Mouse (Mus musculus): ENCODE data around the gene Kat2a. TPM values are rescaled to one million over a fixed set of nuclear protein-coding genes. Genes with fewer than 3 reads are reported as not detected.

The Kat2a gene
- polyA plus RNA-seq, 1 experiment, result 56.4 TPM

DNA sequence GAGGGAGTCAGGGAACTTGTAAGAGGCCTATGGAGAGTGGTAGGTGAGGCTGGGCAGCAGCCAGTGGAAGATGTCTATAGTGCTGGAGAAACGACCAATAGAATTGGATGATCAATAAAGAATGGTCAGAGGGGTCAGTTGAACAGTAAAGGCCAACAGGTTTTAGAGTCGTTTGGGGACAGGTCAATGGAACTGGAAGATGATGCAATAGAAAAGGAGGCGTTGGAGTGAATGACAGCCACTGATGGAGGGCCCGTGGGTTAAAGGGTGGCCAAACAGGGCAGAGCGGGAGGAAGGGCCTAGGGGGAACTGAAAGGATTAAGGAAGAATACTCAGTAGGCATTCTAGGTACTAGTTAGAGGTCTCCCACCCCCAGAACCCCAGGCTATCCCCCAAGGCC lies 34.8 kb upstream of the Kat2a start:
- Histone ChIP-seq H3K4me3 (ENCODE audit: control insufficient read depth, insufficient read depth, low read length) (no peak overlapping the region), H3K36me3 (ENCODE audit: control insufficient read depth, insufficient read depth, low read length) (no peaks in the 10 kb centered on the region), H3K27ac (ENCODE audit: control insufficient read depth, insufficient read depth, low read length) (no peak overlapping the region), H3K27me3 (ENCODE audit: control insufficient read depth, insufficient read depth, low read length) (no peaks in the 10 kb centered on the region), H3K4me1 (replicated peaks; ENCODE audit: control insufficient read depth, insufficient read depth, low read length) (no peaks in the 10 kb centered on the region; the same call in 1 of the 2 replicates)
- no peak for TF ChIP-seq CTCF (IDR thresholded peaks at IDR 0.05; ENCODE audit: borderline replicate concordance, control insufficient read depth, extremely low read depth, insufficient read depth, low read length, poor library complexity)
- no peak for TF ChIP-seq POLR2A (IDR thresholded peaks at IDR 0.05; ENCODE audit: control insufficient read depth, extremely low read depth, insufficient read depth, low read length, poor library complexity)
- no peak for DNase-seq
- 83% methylated on average over 5 of the region's 5 CpGs for WGBS

GRCm38 (mm10) chr11:100746546-100746945 lies 34.3 kb upstream of the Kat2a start:
- no peak overlapping the region for H3K27ac ChIP-seq (ENCODE audit: control insufficient read depth, insufficient read depth, low read length)
- no peak overlapping the region for H3K4me3 ChIP-seq (ENCODE audit: control insufficient read depth, insufficient read depth, low read length)
- H3K4me1 ChIP-seq (replicated peaks; ENCODE audit: control insufficient read depth, insufficient read depth, low read length), result no peaks in the 10 kb centered on the region; the same call in 1 of the 2 replicates
- no peaks in the 10 kb centered on the region for H3K36me3 ChIP-seq (ENCODE audit: control insufficient read depth, insufficient read depth, low read length)
- WGBS, result 94% methylated on average over 10 of the region's 10 CpGs
- no peak for DNase-seq
- no peaks in the 10 kb centered on the region for H3K27me3 ChIP-seq (ENCODE audit: control insufficient read depth, insufficient read depth, low read length)
- no peak for TF ChIP-seq POLR2A (IDR thresholded peaks at IDR 0.05; ENCODE audit: control insufficient read depth, extremely low read depth, insufficient read depth, low read length, poor library complexity)
- no peak for TF ChIP-seq CTCF (IDR thresholded peaks at IDR 0.05; ENCODE audit: borderline replicate concordance, control insufficient read depth, extremely low read depth, insufficient read depth, low read length, poor library complexity)

DNA sequence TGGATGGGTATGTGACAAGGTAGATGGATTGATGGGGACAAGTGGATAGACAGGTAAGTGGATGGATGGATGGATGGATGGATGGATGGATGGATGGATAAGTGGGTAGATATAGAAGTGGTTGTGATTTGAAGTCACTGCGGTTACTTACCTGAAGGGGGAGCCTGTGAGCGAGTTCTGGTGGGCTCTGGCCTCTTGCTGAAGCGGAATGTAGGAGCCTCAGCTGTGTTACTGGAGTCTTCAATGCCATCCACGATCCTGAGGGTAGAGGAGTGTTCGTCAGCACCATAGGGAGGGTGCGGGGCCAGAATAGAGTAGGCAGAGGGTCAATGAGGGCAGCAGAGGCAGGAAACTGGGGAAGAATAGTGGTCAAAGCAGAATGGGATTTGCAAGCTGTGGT lies 32.8 kb upstream of the Kat2a start:
- no peak for TF ChIP-seq POLR2A (IDR thresholded peaks at IDR 0.05; ENCODE audit: control insufficient read depth, extremely low read depth, insufficient read depth, low read length, poor library complexity)
- peak; percentile 41; the same call in 1 of the 2 replicates for TF ChIP-seq CTCF (IDR thresholded peaks at IDR 0.05; ENCODE audit: borderline replicate concordance, control insufficient read depth, extremely low read depth, insufficient read depth, low read length, poor library complexity)
- 23% methylated on average over 6 of the region's 6 CpGs for WGBS
- Histone ChIP-seq H3K4me1 (replicated peaks; ENCODE audit: control insufficient read depth, insufficient read depth, low read length) (no peaks in the 10 kb centered on the region; the same call in 1 of the 2 replicates), H3K27ac (ENCODE audit: control insufficient read depth, insufficient read depth, low read length) (no peak overlapping the region), H3K4me3 (ENCODE audit: control insufficient read depth, insufficient read depth, low read length) (no peak overlapping the region), H3K36me3 (ENCODE audit: control insufficient read depth, insufficient read depth, low read length) (no peaks in the 10 kb centered on the region), H3K27me3 (ENCODE audit: control insufficient read depth, insufficient read depth, low read length) (no peaks in the 10 kb centered on the region)
- peak; percentile 61 for DNase-seq

DNA sequence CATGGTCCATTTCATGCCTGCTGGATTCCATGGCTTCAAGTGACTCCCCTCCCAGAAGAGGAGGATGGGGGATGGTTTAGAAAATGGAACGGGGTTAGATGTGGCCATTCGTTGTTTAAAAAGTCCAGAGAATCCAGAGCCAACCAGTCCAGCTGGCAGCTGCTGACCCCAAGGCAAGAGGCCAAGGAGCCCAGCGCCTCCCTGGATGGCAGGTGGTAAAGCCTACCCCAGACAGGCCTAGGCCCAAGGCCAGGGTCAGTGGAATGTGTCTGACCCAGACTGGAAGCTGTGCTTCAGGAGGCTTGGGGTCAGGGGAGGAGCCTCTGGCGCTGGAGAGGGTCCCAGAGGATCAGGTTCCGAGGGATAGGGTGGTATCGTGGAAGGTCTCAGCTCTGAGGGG lies 29.1 kb upstream of the Kat2a start:
- TF ChIP-seq CTCF (IDR thresholded peaks at IDR 0.05; ENCODE audit: borderline replicate concordance, control insufficient read depth, extremely low read depth, insufficient read depth, low read length, poor library complexity), result no peak
- no peak for TF ChIP-seq POLR2A (IDR thresholded peaks at IDR 0.05; ENCODE audit: control insufficient read depth, extremely low read depth, insufficient read depth, low read length, poor library complexity)
- DNase-seq, result no peak
- Histone ChIP-seq H3K4me3 (ENCODE audit: control insufficient read depth, insufficient read depth, low read length) (no peak overlapping the region), H3K27me3 (ENCODE audit: control insufficient read depth, insufficient read depth, low read length) (no peaks in the 10 kb centered on the region), H3K36me3 (ENCODE audit: control insufficient read depth, insufficient read depth, low read length) (no peaks in the 10 kb centered on the region), H3K4me1 (replicated peaks; ENCODE audit: control insufficient read depth, insufficient read depth, low read length) (peaks cover 8% of the 10 kb centered on the region), H3K27ac (ENCODE audit: control insufficient read depth, insufficient read depth, low read length) (no peak overlapping the region)
- WGBS, result 96% methylated on average over 6 of the region's 6 CpGs

DNA sequence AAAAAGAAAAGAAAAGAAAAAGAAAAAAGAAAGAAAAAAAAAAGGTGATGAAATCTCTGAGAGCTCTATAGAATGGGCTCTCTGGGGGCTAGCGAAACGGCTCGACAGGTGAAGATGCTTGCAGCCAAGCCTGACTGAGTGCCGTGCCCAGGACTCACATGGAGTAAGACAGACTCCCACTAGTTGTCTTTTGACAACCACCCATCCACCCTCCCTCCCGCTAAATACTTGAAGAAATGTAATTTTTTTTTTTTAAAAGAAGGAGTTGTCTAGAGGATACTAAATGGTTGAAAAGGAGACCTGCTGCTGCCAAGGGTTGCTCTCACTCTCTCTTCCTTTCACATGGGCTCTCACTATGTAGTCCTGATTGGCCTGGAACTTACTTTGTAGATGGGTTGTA lies 26.5 kb upstream of the Kat2a start:
- H3K4me1 ChIP-seq (replicated peaks; ENCODE audit: control insufficient read depth, insufficient read depth, low read length), result peaks cover 18% of the 10 kb centered on the region
- no peak overlapping the region for H3K4me3 ChIP-seq (ENCODE audit: control insufficient read depth, insufficient read depth, low read length)
- no peak overlapping the region for H3K27ac ChIP-seq (ENCODE audit: control insufficient read depth, insufficient read depth, low read length)
- no peak for TF ChIP-seq POLR2A (IDR thresholded peaks at IDR 0.05; ENCODE audit: control insufficient read depth, extremely low read depth, insufficient read depth, low read length, poor library complexity)
- no peak for TF ChIP-seq CTCF (IDR thresholded peaks at IDR 0.05; ENCODE audit: borderline replicate concordance, control insufficient read depth, extremely low read depth, insufficient read depth, low read length, poor library complexity)
- H3K36me3 ChIP-seq (ENCODE audit: control insufficient read depth, insufficient read depth, low read length), result no peaks in the 10 kb centered on the region
- WGBS, result 26% methylated on average over 5 of the region's 5 CpGs
- H3K27me3 ChIP-seq (ENCODE audit: control insufficient read depth, insufficient read depth, low read length), result no peaks in the 10 kb centered on the region
- DNase-seq, result no peak

GRCm38 (mm10) chr11:100738066-100738604 lies 25.9 kb upstream of the Kat2a start, which contains the start of gene Rab5c:
Gene Rab5c, minus strand, starts transcription at chr11:100738215.
- Histone ChIP-seq H3K27ac (ENCODE audit: control insufficient read depth, insufficient read depth, low read length) (peak within 1 kb of the TSS; percentile 48), H3K36me3 (ENCODE audit: control insufficient read depth, insufficient read depth, low read length) (peaks cover 1% of the 10 kb centered on the region; the same call in 1 of the 2 replicates), H3K4me1 (replicated peaks; ENCODE audit: control insufficient read depth, insufficient read depth, low read length) (peaks cover 18% of the 10 kb centered on the region), H3K4me3 (ENCODE audit: control insufficient read depth, insufficient read depth, low read length) (peak within 1 kb of the TSS; percentile 90), H3K27me3 (ENCODE audit: control insufficient read depth, insufficient read depth, low read length) (no peaks in the 10 kb centered on the region)
- TF ChIP-seq CTCF (IDR thresholded peaks at IDR 0.05; ENCODE audit: borderline replicate concordance, control insufficient read depth, extremely low read depth, insufficient read depth, low read length, poor library complexity) (no peak; the same call in 1 of the 2 replicates), POLR2A (IDR thresholded peaks at IDR 0.05; ENCODE audit: control insufficient read depth, extremely low read depth, insufficient read depth, low read length, poor library complexity) (peak; percentile 77)
- peak; percentile 98 for DNase-seq
- under 1% methylated on average over 39 of the region's 39 CpGs for WGBS

All from thymus, adult 2 months (tissue).